Mouse (Mus musculus) adipocyte (in vitro differentiated cells): Measurements from ENCODE around the gene Rps16.
"Not testable (repeated sequence)": the region's sequence is repeated elsewhere in the genome, so short reads cannot be mapped to it uniquely, and the experiment has no call there.

Experiments used
- DNase-seq: peaks from one replicate; pipeline ENCODE4 v3.0.0-alpha.2; 2016; ENCODE audit warnings: low spot score

Rps16 gene

GRCm38 (mm10) chr7:28373891-28374495 is 23.5 kb downstream of the Rps16 start:
- no peak for DNase-seq

- no peak for DNase-seq
Observed at GRCm38 (mm10) chr7:28374647-28375046, 24.2 kb downstream of the Rps16 start.

GRCm38 (mm10) chr7:28375176-28375921 is 24.9 kb downstream of the Rps16 start:
- peak; percentile 84 for DNase-seq

- DNase-seq = peak; percentile 86
Observed at GRCm38 (mm10) chr7:28376011-28376771, 25.7 kb downstream of the Rps16 start.

- DNase-seq = peak; percentile 44
Observed at GRCm38 (mm10) chr7:28377190-28378065, 27.0 kb downstream of the Rps16 start.

GRCm38 (mm10) chr7:28378066-28378690 is 27.7 kb downstream of the Rps16 start:
- peak; percentile 65 for DNase-seq

- peak; percentile 92 for DNase-seq
Observed at GRCm38 (mm10) chr7:28378769-28379651, 28.6 kb downstream of the Rps16 start.

GRCm38 (mm10) chr7:28380237-28381016 is 30.0 kb downstream of the Rps16 start, which contains the start of gene Zfp36:
TSS of gene Zfp36 (minus strand) at chr7:28380253.
- DNase-seq = peak; percentile 13

GRCm38 (mm10) chr7:28381017-28381790 is 30.8 kb downstream of the Rps16 start:
- peak; percentile 94 for DNase-seq

GRCm38 (mm10) chr7:28381938-28382337 is 31.5 kb downstream of the Rps16 start:
- peak; percentile 89 for DNase-seq

GRCm38 (mm10) chr7:28382347-28382951 is 32.0 kb downstream of the Rps16 start:
- peak; percentile 66 for DNase-seq

GRCm38 (mm10) chr7:28382981-28383396 is 32.5 kb downstream of the Rps16 start:
- DNase-seq = peak; percentile 79

- DNase-seq = peak; percentile 43
Observed at GRCm38 (mm10) chr7:28383606-28384005, 33.2 kb downstream of the Rps16 start.

GRCm38 (mm10) chr7:28384162-28384561 is 33.7 kb downstream of the Rps16 start:
- no peak for DNase-seq

GRCm38 (mm10) chr7:28385196-28385595 is 34.7 kb downstream of the Rps16 start:
- DNase-seq = no peak

GRCm38 (mm10) chr7:28386007-28386406 is 35.6 kb downstream of the Rps16 start:
- DNase-seq = no peak

GRCm38 (mm10) chr7:28386462-28386861 is 36.0 kb downstream of the Rps16 start:
- peak; percentile 78 for DNase-seq

GRCm38 (mm10) chr7:28386877-28387276 is 36.4 kb downstream of the Rps16 start:
- DNase-seq = not testable (repeated sequence)
